Mouse (Mus musculus) heart, embryonic 16.5 days (tissue): Measurements from ENCODE around the gene Robo2. TPM values are rescaled to one million over a fixed set of nuclear protein-coding genes. Genes with fewer than 3 reads are reported as not detected.

Experiments
- ATAC-seq: fragments of 200-750 bp; cut with Nextera tagmentation; replicated peaks from 2 replicates; pipeline ENCODE4 v1.8.0; 2017; ENCODE audit warnings: moderate number of reproducible peaks; ENCODE audit not compliant: insufficient read depth, low FRiP score; ENCODE audit errors: extremely low read depth
- H3K27ac ChIP-seq: fragments of 300-500 bp; sonication (generic); 2 replicates; pipeline ENCODE4 v1.5.1; 2014; ENCODE audit warnings: mild to moderate bottlenecking, low read length, control low read depth, moderate library complexity
- H3K27me3 ChIP-seq: fragments of 300-500 bp; sonication (generic); 2 replicates; pipeline ENCODE4 v1.6.1; 2014; ENCODE audit warnings: low read length, mixed read lengths; ENCODE audit not compliant: control insufficient read depth, insufficient read depth
- H3K36me3 ChIP-seq: fragments of 300-500 bp; sonication (generic); 2 replicates; pipeline ENCODE4 v1.6.1; 2014; ENCODE audit not compliant: control insufficient read depth, insufficient read depth
- H3K4me1 ChIP-seq: fragments of 300-500 bp; sonication (generic); 2 replicates; pipeline ENCODE4 v1.6.1; 2014; ENCODE audit warnings: low read length, mixed read lengths; ENCODE audit not compliant: control insufficient read depth, insufficient read depth
- H3K4me2 ChIP-seq: fragments of 300-500 bp; sonication (generic); 2 replicates; pipeline ENCODE4 v1.6.1; 2014; ENCODE audit warnings: low read depth, mild to moderate bottlenecking, control low read depth, low read length
- H3K4me3 ChIP-seq: fragments of 300-500 bp; sonication (generic); 2 replicates; pipeline ENCODE4 v1.5.1; 2014; ENCODE audit warnings: mild to moderate bottlenecking, control low read depth, low read length
- H3K9ac ChIP-seq: fragments of 300-500 bp; sonication (generic); 2 replicates; pipeline ENCODE4 v1.6.1; 2014; ENCODE audit warnings: low read length, control low read depth
- H3K9me3 ChIP-seq: fragments of 300-500 bp; sonication (generic); replicated peaks from 2 replicates; pipeline ENCODE4 v1.6.1; 2016; ENCODE audit warnings: low read length; ENCODE audit not compliant: control insufficient read depth
- WGBS: fragments of 180-500 bp; shearing (Covaris S2); extraction: QIAGEN DNeasy Blood & Tissue Kit; methylation state at CpG from one replicate; pipeline ENCODE4 v1.1.7; 2014; 5-methylcytosine and 5-hydroxymethylcytosine counted together
- polyA plus RNA-seq: library from polyadenylated mRNA; unstranded; fragments of >200 nt; fragmentation: Nextera tagmentation; extraction: Ambion mirVana; gene quantifications from 2 replicates; pipeline ENCODE4 v1.2.1, GENCODE M21; 2015

The Robo2 gene
- polyA plus RNA-seq, 1 experiment from 2014 or later = 4.4 TPM

DNA sequence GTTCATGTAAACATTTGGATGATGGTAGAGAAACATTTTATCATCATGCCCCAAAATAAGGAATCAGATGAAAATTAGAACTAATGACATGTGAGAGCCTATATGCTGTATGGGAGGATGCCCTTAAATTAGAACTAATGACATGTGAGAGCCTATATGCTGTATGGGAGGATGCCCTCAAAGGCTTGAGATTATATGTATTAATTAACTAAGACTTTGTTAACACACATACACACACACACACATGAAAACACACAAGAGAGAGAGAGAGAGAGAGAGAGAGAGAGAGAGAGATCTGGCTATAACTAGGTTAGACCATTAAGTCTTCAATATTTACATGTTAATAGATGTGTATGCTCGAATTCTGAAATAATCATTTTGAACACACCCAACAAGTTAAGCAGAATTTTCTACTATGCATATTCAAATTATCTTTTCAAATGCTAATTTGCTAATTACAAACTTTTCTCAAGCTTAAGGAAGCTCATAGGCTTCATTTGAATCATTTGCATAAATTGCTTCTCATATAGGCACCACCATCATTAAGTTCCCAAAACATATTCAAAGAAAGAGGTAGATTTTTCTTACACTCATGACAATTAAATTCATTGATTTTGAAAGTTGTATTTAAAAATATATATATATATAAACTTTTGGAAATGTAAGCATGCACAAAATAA, 211.5 kb downstream of the Robo2 start:
- no peak overlapping the region for H3K27ac ChIP-seq
- H3K9me3 ChIP-seq = no peaks in the 10 kb centered on the region
- WGBS = 83% methylated on average over 1 of the region's 1 CpGs
- no peaks in the 10 kb centered on the region for H3K4me1 ChIP-seq
- ATAC-seq = no peak
- no peak overlapping the region for H3K4me2 ChIP-seq
- no peak overlapping the region for H3K9ac ChIP-seq
- H3K27me3 ChIP-seq = no peaks in the 10 kb centered on the region
- H3K36me3 ChIP-seq = no peaks in the 10 kb centered on the region
- no peak overlapping the region for H3K4me3 ChIP-seq

DNA sequence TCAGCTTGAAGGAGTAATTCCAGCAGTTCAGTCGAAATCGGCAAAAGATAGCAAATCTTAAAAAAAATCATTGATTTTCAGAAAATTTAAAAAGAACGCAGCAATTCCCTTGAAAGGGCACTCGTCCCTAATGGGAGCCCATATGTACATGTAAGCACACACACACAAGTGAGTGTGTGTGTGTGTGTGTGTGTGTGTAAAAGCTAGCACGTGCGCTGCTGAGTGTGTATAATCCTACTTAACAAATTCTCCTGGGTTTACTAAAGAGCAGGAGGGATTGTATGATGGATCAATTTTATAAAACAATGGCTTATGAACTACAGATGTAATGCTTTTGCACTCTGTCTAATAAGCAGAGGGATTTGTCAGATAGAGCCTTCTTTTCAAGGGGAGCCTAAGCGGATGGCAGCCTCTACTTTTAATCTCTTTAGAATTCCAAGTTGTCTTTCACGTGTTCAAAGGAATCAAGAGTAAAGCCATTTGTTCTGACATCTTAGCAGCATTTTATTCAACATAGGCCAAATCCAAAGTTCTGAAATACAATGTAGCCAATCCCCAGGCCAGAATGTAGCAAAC, 218.6 kb downstream of the Robo2 start:
- Histone ChIP-seq H3K9me3 (no peaks in the 10 kb centered on the region), H3K4me1 (no peaks in the 10 kb centered on the region), H3K4me2 (no peak overlapping the region), H3K4me3 (no peak overlapping the region), H3K27ac (no peak overlapping the region), H3K36me3 (no peaks in the 10 kb centered on the region), H3K9ac (no peak overlapping the region), H3K27me3 (no peaks in the 10 kb centered on the region)
- no peak for ATAC-seq
- WGBS = 80% methylated on average over 8 of the region's 8 CpGs

DNA sequence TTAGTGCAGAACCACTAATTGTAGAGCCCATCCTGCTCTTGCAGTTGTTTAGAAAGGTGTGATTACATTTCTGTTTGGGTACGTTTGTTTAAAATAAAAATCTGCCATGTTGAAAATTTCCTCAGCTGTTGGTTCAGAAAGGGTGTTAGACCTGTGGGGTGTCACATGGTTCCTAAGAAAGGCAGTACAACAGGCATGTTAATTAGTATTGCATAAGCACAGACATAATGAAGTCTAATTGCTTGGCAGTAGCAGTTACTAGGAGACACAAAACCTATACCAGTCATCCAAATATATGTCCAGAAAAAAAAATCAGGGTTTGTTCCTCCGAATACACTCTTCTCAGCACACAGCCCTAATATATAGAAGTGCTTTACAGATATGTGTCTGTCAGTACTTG, 220.0 kb downstream of the Robo2 start:
- Histone ChIP-seq H3K4me2 (no peak overlapping the region), H3K4me1 (no peaks in the 10 kb centered on the region), H3K9me3 (no peaks in the 10 kb centered on the region), H3K27me3 (no peaks in the 10 kb centered on the region), H3K36me3 (no peaks in the 10 kb centered on the region), H3K27ac (no peak overlapping the region), H3K4me3 (no peak overlapping the region), H3K9ac (no peak overlapping the region)
- WGBS = 80% methylated on average over 2 of the region's 2 CpGs
- ATAC-seq = no peak

DNA sequence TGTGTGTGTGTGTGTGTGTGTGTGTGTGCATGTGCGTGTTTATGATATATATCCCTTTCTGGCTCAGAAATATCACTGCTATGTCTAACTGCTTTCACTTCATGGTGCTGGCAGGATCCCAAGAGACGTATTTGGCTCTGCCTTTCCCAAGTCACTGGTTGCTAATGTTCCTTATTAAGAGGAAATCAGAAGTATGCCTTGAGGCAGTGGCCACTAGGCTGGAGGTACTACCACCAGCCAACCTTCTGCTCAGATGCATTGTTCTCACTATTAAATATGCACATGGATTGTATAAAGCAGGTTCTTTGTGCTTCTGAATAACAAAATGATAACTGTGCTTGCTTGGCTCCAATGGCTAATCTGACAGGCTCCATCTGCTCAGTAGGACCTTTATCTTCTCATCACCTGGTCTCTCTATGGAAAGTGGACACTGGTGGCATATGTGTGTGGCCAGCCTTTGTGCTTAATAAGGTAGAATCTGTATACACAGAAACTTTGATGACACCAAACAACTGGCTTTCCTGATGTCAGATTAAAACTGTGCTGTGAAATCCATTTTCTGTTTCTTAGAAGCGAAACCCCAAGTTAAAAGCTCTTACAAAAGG, 229.0 kb downstream of the Robo2 start:
- Histone ChIP-seq H3K4me2 (no peak overlapping the region), H3K27me3 (no peaks in the 10 kb centered on the region), H3K9me3 (no peaks in the 10 kb centered on the region), H3K4me3 (no peak overlapping the region), H3K9ac (no peak overlapping the region), H3K27ac (no peak overlapping the region), H3K4me1 (no peaks in the 10 kb centered on the region), H3K36me3 (no peaks in the 10 kb centered on the region)
- 64% methylated on average over 3 of the region's 3 CpGs for WGBS
- no peak for ATAC-seq

DNA sequence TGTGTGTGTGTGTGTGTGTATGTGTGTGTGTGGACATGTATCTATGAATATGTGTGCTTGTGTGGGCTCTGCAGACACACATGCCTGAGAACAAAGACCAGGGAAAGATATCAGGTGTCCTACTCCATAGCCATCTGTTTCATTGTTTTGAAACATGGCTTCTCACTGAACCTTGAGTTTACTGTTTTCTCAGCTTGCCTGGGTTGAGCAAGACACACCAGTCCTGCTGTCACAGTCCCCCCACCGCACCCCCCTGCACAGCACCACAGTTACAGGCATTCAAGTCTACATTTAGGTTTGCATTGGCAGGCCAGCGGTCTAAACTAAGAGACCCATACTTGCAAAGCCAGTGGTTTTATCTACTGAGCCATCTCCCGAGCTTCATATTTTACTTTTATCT, 239.0 kb downstream of the Robo2 start:
- Histone ChIP-seq H3K27ac (no peak overlapping the region), H3K4me3 (no peak overlapping the region), H3K4me1 (0 out of 2 replicates have a peak, but pooled peaks cover 2% of the 10 kb centered on the region), H3K36me3 (no peaks in the 10 kb centered on the region), H3K9me3 (no peaks in the 10 kb centered on the region), H3K27me3 (no peaks in the 10 kb centered on the region), H3K4me2 (no peak overlapping the region), H3K9ac (no peak overlapping the region)
- no peak for ATAC-seq
- 77% methylated on average over 3 of the region's 3 CpGs for WGBS

DNA sequence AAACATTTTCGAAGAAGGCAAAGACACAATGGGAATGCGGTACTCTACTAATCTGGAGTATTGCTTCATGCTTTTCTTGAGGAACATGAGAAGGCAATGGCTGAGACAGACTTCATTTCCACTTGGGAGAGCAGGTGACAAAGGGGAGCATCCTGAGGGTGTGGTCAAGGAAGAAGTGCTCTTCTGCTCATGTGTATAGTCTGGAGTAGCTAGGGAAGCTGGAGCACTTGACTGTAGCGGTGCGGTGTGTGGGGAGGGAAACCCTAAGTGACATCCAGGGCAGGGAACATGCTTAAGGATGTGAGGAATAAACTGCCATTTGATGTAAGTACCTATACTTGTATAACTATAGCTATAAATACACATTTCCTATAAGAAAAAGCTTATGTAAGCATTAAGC, 242.0 kb downstream of the Robo2 start:
- H3K27ac ChIP-seq = no peak overlapping the region
- H3K4me1 ChIP-seq = 0 out of 2 replicates have a peak, but pooled peaks cover 2% of the 10 kb centered on the region
- no peak for ATAC-seq
- WGBS = 89% methylated on average over 4 of the region's 4 CpGs
- H3K9me3 ChIP-seq = no peaks in the 10 kb centered on the region
- H3K9ac ChIP-seq = no peak overlapping the region
- H3K36me3 ChIP-seq = no peaks in the 10 kb centered on the region
- H3K4me2 ChIP-seq = no peak overlapping the region
- H3K4me3 ChIP-seq = no peak overlapping the region
- H3K27me3 ChIP-seq = no peaks in the 10 kb centered on the region

DNA sequence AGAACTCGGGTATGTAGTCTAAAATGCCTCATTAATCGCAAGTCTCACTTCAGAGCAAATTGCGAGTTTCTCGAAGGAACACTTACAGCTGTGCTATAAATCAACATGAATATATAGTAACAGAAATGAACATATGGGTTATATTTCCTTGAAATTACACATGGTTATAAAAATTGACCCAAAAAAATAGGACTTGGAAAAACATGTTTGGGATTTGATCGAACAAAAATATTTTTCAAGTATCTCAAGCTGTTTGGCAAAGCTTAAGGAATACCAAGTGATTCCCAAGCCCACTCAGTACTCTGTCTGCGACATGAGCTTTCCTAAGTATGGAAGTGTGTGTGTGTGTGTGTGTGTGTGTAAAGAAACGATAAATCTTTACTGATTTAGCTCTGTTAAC, 242.5 kb downstream of the Robo2 start:
- ATAC-seq = no peak
- H3K4me2 ChIP-seq = no peak overlapping the region
- H3K4me1 ChIP-seq = 0 out of 2 replicates have a peak, but pooled peaks cover 2% of the 10 kb centered on the region
- 81% methylated on average over 7 of the region's 7 CpGs for WGBS
- no peak overlapping the region for H3K4me3 ChIP-seq
- H3K9ac ChIP-seq = no peak overlapping the region
- H3K9me3 ChIP-seq = no peaks in the 10 kb centered on the region
- no peaks in the 10 kb centered on the region for H3K36me3 ChIP-seq
- H3K27ac ChIP-seq = no peak overlapping the region
- no peaks in the 10 kb centered on the region for H3K27me3 ChIP-seq

DNA sequence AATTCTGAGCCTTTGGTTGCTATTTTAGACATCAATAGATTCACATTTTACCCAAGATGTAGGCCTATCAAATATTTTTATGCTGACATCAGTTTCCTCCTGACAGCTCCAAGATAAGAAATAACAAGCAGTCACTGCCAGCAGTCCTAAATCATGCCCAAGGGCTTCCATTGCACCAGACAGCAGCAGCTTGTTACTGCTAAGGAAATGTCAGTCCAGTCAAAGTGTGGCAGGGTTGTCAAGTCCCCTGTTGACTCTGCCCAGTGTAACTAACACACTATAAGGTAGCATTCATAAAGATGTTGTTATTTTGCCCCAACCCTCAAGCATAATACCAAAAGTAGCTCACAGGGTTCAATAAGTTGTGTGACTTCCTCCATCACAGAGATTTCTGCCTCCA, 243.8 kb downstream of the Robo2 start:
- no peak for ATAC-seq
- Histone ChIP-seq H3K27me3 (no peaks in the 10 kb centered on the region), H3K27ac (no peak overlapping the region), H3K9ac (no peak overlapping the region), H3K4me3 (no peak overlapping the region), H3K4me1 (0 out of 2 replicates have a peak, but pooled peaks cover 2% of the 10 kb centered on the region), H3K36me3 (no peaks in the 10 kb centered on the region), H3K9me3 (no peaks in the 10 kb centered on the region), H3K4me2 (no peak overlapping the region)

DNA sequence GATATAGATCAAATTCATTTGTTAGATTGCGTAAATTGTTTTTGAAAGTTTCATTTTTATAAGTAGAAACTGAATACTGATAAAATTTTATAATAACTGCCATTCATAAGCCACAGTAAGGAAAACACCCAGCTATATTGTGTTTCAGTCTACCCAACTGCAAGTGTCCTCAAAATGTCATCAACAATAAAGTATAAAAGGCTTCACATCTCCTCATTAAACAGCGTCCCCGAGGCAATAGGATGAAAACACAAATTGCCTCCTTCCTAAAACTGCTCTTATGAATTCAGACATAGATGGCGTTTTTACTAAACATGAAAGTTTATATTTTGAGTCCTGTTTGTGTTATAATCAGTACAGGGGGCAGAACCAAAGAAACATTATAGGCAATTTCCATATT, 249.6 kb downstream of the Robo2 start:
- 84% methylated on average over 4 of the region's 4 CpGs for WGBS
- no peak for ATAC-seq

More for the DNA sequence above, 249.6 kb downstream of the Robo2 start:
- Histone ChIP-seq H3K27ac (no peak overlapping the region), H3K4me2 (no peak overlapping the region), H3K4me3 (no peak overlapping the region), H3K36me3 (no peaks in the 10 kb centered on the region), H3K27me3 (no peaks in the 10 kb centered on the region), H3K9ac (no peak overlapping the region), H3K4me1 (no peaks in the 10 kb centered on the region), H3K9me3 (no peaks in the 10 kb centered on the region)
